Mouse (Mus musculus) embryonic facial prominence, embryonic 11.5 days (tissue): ENCODE measurements at regions not wholly inside any gene's neighbourhood (a gene's known extent, or its start where the extent isn't known, plus 50 kb on each side); places are given as distances from the start of the nearest gene placed in this dataset.

ENCODE experiments used
- ATAC-seq: fragments of 200-750 bp; cut with Nextera tagmentation; replicated peaks from 2 replicates; pipeline ENCODE4 v1.8.0; 2017; ENCODE audit warnings: low read depth; ENCODE audit not compliant: insufficient number of reproducible peaks, low FRiP score, low TSS enrichment
- DNase-seq: peaks from one replicate; pipeline ENCODE4 v3.0.0-alpha.2; 2015; ENCODE audit warnings: low spot score
- H3K27ac ChIP-seq: fragments of 300-500 bp; sonication (generic); replicated peaks from 2 replicates; pipeline ENCODE4 v1.5.1; 2014; ENCODE audit warnings: mild to moderate bottlenecking, low read depth, low read length, control low read depth
- H3K27me3 ChIP-seq: fragments of 300-500 bp; sonication (generic); 2 replicates; pipeline ENCODE4 v1.6.1; 2014; ENCODE audit warnings: mild to moderate bottlenecking, low read length, moderate library complexity, mixed read lengths; ENCODE audit not compliant: control insufficient read depth, insufficient read depth
- H3K36me3 ChIP-seq: fragments of 300-500 bp; sonication (generic); replicated peaks from 2 replicates; pipeline ENCODE4 v1.6.1; 2014; ENCODE audit warnings: low read depth, mild to moderate bottlenecking, low read length, moderate library complexity, mixed read lengths; ENCODE audit not compliant: control insufficient read depth, insufficient read depth
- H3K4me1 ChIP-seq: fragments of 300-500 bp; sonication (generic); 2 replicates; pipeline ENCODE4 v1.6.1; 2014; ENCODE audit warnings: low read length, mixed read lengths; ENCODE audit not compliant: control insufficient read depth, insufficient read depth
- H3K4me2 ChIP-seq: fragments of 300-500 bp; sonication (generic); 2 replicates; pipeline ENCODE4 v1.6.1; 2014; ENCODE audit warnings: low read depth, mild to moderate bottlenecking, control low read depth, low read length, moderate library complexity
- H3K4me3 ChIP-seq: fragments of 300-500 bp; sonication (generic); 2 replicates; pipeline ENCODE4 v1.5.1; 2014; ENCODE audit warnings: low read depth, low read length, control low read depth
- H3K9ac ChIP-seq: fragments of 300-500 bp; sonication (generic); replicated peaks from 2 replicates; pipeline ENCODE4 v1.6.1; 2014; ENCODE audit warnings: mild to moderate bottlenecking, control low read depth, low read length
- H3K9me3 ChIP-seq: fragments of 300-500 bp; sonication (generic); replicated peaks from 2 replicates; pipeline ENCODE4 v1.6.1; 2016; ENCODE audit warnings: mild to moderate bottlenecking, low read length, inconsistent platforms, mixed read lengths; ENCODE audit not compliant: control insufficient read depth
- WGBS: fragments of 180-500 bp; shearing (Covaris S2); extraction: QIAGEN DNeasy Blood & Tissue Kit; methylation state at CpG from one replicate; pipeline ENCODE4 v1.1.7; 2014; 5-methylcytosine and 5-hydroxymethylcytosine counted together

GRCm38 (mm10) chr12:90946528-90946918 is 208.3 kb upstream of the Dio2 start:
- no peaks in the 10 kb centered on the region for H3K36me3 ChIP-seq
- no peaks in the 10 kb centered on the region for H3K9me3 ChIP-seq
- no peak overlapping the region for H3K4me3 ChIP-seq
- ATAC-seq (no peak), DNase-seq (no peak)
- H3K27me3 ChIP-seq, result no peaks in the 10 kb centered on the region
- H3K4me1 ChIP-seq, result no peaks in the 10 kb centered on the region
- WGBS, result 80% methylated on average over 4 of the region's 4 CpGs
- no peak overlapping the region for H3K4me2 ChIP-seq
- no peak overlapping the region for H3K27ac ChIP-seq
- no peak overlapping the region for H3K9ac ChIP-seq

GRCm38 (mm10) chr12:90945743-90946527 is 207.7 kb upstream of the Dio2 start:
- DNase-seq, result peak; percentile 28
- H3K9ac ChIP-seq, result no peak overlapping the region
- WGBS, result 43% methylated on average over 6 of the region's 6 CpGs

GRCm38 (mm10) chr12:90932684-90933083 is 194.4 kb upstream of the Dio2 start:
- DNase-seq (no peak), ATAC-seq (no peak)
- 90% methylated on average over 8 of the region's 8 CpGs for whole genome bisulfite sequencing
- Histone ChIP-seq H3K27me3 (no peaks in the 10 kb centered on the region), H3K4me3 (no peak overlapping the region), H3K9ac (no peak overlapping the region), H3K36me3 (no peaks in the 10 kb centered on the region), H3K9me3 (no peaks in the 10 kb centered on the region), H3K4me1 (no peaks in the 10 kb centered on the region), H3K27ac (no peak overlapping the region), H3K4me2 (no peak overlapping the region)

More at GRCm38 (mm10) chr12:90945743-90946527, 207.7 kb upstream of the Dio2 start:
- Histone ChIP-seq H3K27ac (no peak overlapping the region), H3K4me2 (no peak overlapping the region), H3K9me3 (no peaks in the 10 kb centered on the region), H3K4me1 (no peaks in the 10 kb centered on the region), H3K36me3 (no peaks in the 10 kb centered on the region), H3K4me3 (no peak overlapping the region), H3K27me3 (no peaks in the 10 kb centered on the region)
- peak; percentile 59; the same call in 1 of the 2 replicates for ATAC-seq

GRCm38 (mm10) chr12:90932201-90932600 is 194.0 kb upstream of the Dio2 start:
- DNase-seq (no peak), ATAC-seq (no peak)
- no peaks in the 10 kb centered on the region for H3K27me3 ChIP-seq
- no peak overlapping the region for H3K9ac ChIP-seq
- H3K27ac ChIP-seq, result no peak overlapping the region
- no peak overlapping the region for H3K4me3 ChIP-seq
- WGBS, result 95% methylated on average over 5 of the region's 5 CpGs
- H3K4me2 ChIP-seq, result no peak overlapping the region
- no peaks in the 10 kb centered on the region for H3K36me3 ChIP-seq
- H3K4me1 ChIP-seq, result no peaks in the 10 kb centered on the region
- no peaks in the 10 kb centered on the region for H3K9me3 ChIP-seq

- no peaks in the 10 kb centered on the region for H3K9me3 ChIP-seq
- H3K27ac ChIP-seq, result no peak overlapping the region
- DNase-seq (no peak), ATAC-seq (no peak)
- H3K36me3 ChIP-seq, result no peaks in the 10 kb centered on the region
- H3K9ac ChIP-seq, result no peak overlapping the region
- H3K4me2 ChIP-seq, result no peak overlapping the region
- H3K27me3 ChIP-seq, result no peaks in the 10 kb centered on the region
- no peak overlapping the region for H3K4me3 ChIP-seq
- no peaks in the 10 kb centered on the region for H3K4me1 ChIP-seq
- WGBS, result 84% methylated on average over 6 of the region's 6 CpGs
These were observed 192.0 kb upstream of the Dio2 start for GRCm38 (mm10) chr12:90930091-90930715.

- ATAC-seq, result no peak
- H3K36me3 ChIP-seq, result no peaks in the 10 kb centered on the region
- H3K4me3 ChIP-seq, result no peak overlapping the region
- DNase-seq, result no peak
- no peaks in the 10 kb centered on the region for H3K4me1 ChIP-seq
- H3K4me2 ChIP-seq, result no peak overlapping the region
- H3K27me3 ChIP-seq, result no peaks in the 10 kb centered on the region
- H3K9ac ChIP-seq, result no peak overlapping the region
- H3K27ac ChIP-seq, result no peak overlapping the region
- H3K9me3 ChIP-seq, result no peaks in the 10 kb centered on the region
- WGBS, result 88% methylated on average over 2 of the region's 2 CpGs
These were observed 185.4 kb upstream of the Dio2 start for GRCm38 (mm10) chr12:90923603-90924002.

GRCm38 (mm10) chr12:90923148-90923547 is 184.9 kb upstream of the Dio2 start:
- Histone ChIP-seq H3K27ac (no peak overlapping the region), H3K27me3 (no peaks in the 10 kb centered on the region), H3K4me1 (no peaks in the 10 kb centered on the region), H3K9ac (no peak overlapping the region), H3K36me3 (no peaks in the 10 kb centered on the region), H3K4me3 (no peak overlapping the region), H3K9me3 (no peaks in the 10 kb centered on the region), H3K4me2 (no peak overlapping the region)
- no peak for DNase-seq
- ATAC-seq, result no peak
- 81% methylated on average over 3 of the region's 3 CpGs for WGBS

- DNase-seq (no peak), ATAC-seq (no peak)
- Histone ChIP-seq H3K9me3 (no peaks in the 10 kb centered on the region), H3K27ac (no peak overlapping the region), H3K4me2 (no peak overlapping the region), H3K4me1 (no peaks in the 10 kb centered on the region), H3K9ac (no peak overlapping the region), H3K27me3 (no peaks in the 10 kb centered on the region), H3K36me3 (no peaks in the 10 kb centered on the region), H3K4me3 (no peak overlapping the region)
- 93% methylated on average over 4 of the region's 4 CpGs for WGBS
These were observed 183.0 kb upstream of the Dio2 start for GRCm38 (mm10) chr12:90921227-90921626.
